Mouse (Mus musculus): ENCODE data around the gene Alox12.

The Alox12 gene

DNA sequence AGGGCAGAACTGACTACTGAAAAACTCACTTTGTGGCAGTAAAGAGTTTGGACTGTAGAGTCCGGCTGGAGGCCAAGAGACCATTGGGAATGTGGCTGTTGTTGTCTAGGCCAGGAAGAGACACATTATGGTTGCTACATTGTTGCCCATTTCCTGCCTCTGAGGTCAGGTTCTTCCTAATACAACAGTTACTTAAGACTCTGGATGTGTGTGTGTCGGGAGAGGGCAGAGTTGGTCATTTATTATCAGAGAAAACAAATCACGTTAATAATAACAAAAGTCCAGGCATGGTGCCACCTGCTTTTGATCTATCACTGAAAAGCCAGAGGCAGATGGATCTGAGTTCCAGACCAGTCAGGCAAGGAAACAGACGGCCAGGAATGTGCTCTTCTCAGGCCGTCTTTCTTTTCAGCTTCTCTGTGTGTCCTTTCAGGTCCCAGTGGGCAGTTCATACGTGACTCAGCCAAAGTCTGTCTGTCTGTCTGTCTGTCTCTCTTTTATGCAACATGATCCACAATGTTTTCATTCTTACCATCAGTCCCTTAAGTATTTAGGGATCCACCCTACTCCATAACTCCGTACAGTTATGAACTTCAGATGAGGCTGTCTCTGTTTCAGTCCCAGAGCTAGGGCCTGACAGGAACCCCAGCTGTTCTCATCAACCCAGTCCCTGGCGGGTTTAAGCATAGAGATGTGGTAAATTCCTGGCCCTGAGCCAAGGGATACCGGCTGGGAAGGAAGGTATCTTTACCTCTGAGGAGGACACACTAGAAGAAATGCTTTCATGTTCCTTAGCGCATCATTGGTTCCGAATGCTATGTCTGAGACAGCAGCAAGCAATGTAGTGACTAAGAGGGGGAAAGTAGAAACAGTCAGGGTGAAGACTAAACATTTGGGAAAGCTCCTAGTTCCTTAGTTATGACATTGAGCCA is 61.5 kb downstream of the Alox12 start:
- peak; percentile 68 for DNase-seq (ENCODE audit: low read depth)

DNA sequence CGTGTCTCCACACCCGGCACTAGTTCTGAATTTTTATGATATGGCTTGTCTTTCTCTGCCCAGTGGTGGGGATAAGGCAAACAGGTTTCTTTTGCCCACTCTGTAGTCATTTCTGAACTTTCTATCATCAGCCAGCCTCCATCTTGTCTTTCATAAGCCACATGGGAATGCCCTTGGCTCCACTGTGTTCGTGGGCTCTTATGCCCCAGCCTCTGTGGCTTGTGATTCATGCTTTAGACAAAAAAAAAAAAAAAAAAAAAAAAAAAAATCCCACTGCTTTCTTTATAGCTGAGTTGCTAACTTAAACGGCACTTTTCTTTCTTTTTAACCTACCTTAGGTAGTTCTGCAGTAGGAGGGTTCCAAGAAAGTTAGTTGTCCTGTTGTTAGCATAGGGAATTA is 63.0 kb downstream of the Alox12 start:
- peak; percentile 77 for DNase-seq (ENCODE audit: low read depth)

All from NIH3T3 (cell line).